Mouse (Mus musculus) kidney, postnatal 0 days (tissue): Measurements from ENCODE around the gene Dennd4b. TPM values are rescaled to one million over a fixed set of nuclear protein-coding genes. Genes with fewer than 3 reads are reported as not detected.
A peak's percentile ranks its signal among the peaks of the same experiment; 100 is the strongest.

Source experiments
- ATAC-seq: fragments of 200-750 bp; cut with Nextera tagmentation; replicated peaks from 2 replicates; pipeline ENCODE4 v1.8.0; 2017; ENCODE audit warnings: low read depth, moderate number of reproducible peaks, moderate TSS enrichment, moderate library complexity; ENCODE audit not compliant: low FRiP score
- DNase-seq: peaks from one replicate; pipeline ENCODE4 v3.0.0-alpha.2; 2016; ENCODE audit warnings: low spot score
- H3K27ac ChIP-seq: fragments of 300-500 bp; sonication (generic); 2 replicates; pipeline ENCODE4 v1.5.1; 2014; ENCODE audit warnings: mild to moderate bottlenecking
- H3K27me3 ChIP-seq: fragments of 300-500 bp; sonication (generic); 2 replicates; pipeline ENCODE4 v1.6.1; 2014; ENCODE audit warnings: low read length, mixed read lengths; ENCODE audit not compliant: insufficient read depth
- H3K36me3 ChIP-seq: fragments of 300-500 bp; sonication (generic); 2 replicates; pipeline ENCODE4 v1.6.1; 2014; ENCODE audit warnings: low read length, mixed read lengths; ENCODE audit not compliant: insufficient read depth
- H3K4me1 ChIP-seq: fragments of 300-500 bp; sonication (generic); replicated peaks from 2 replicates; pipeline ENCODE4 v1.6.1; 2014; ENCODE audit warnings: antibody characterized with exemption, low read length, mixed read lengths; ENCODE audit not compliant: insufficient read depth
- H3K4me2 ChIP-seq: fragments of 300-500 bp; sonication (generic); 2 replicates; pipeline ENCODE4 v1.6.1; 2014; ENCODE audit warnings: mild to moderate bottlenecking, low read length, moderate library complexity, mixed read lengths
- H3K4me3 ChIP-seq: fragments of 300-500 bp; sonication (generic); replicated peaks from 2 replicates; pipeline ENCODE4 v1.5.1; 2014; ENCODE audit warnings: low read depth, low read length
- H3K9ac ChIP-seq: fragments of 300-500 bp; sonication (generic); 2 replicates; pipeline ENCODE4 v1.6.1; 2014; ENCODE audit warnings: low read depth, low read length
- H3K9me3 ChIP-seq: fragments of 300-500 bp; sonication (generic); replicated peaks from 2 replicates; pipeline ENCODE4 v1.6.1; 2016; ENCODE audit warnings: low read length, inconsistent platforms, mixed read lengths
- CTCF ChIP-seq: IDR thresholded peaks from 2 replicates; pipeline ENCODE4 v1.5.1; 2016; ENCODE audit warnings: antibody characterized with exemption, low read depth, mild to moderate bottlenecking, moderate library complexity
- WGBS: fragments of 180-500 bp; shearing (Covaris S2); extraction: QIAGEN DNeasy Blood & Tissue Kit; methylation state at CpG from one replicate; pipeline ENCODE4 v1.1.7; 2014; 5-methylcytosine and 5-hydroxymethylcytosine counted together
- polyA plus RNA-seq: library from polyadenylated mRNA; unstranded; fragments of >200 nt; fragmentation: Nextera tagmentation; extraction: Ambion mirVana; gene quantifications from 2 replicates; pipeline ENCODE4 v1.2.1, GENCODE M21; 2015

The Dennd4b gene
- polyA plus RNA-seq, 1 experiment from 2014 or later: 2.2 TPM

- no peaks in the 10 kb centered on the region for H3K9me3 ChIP-seq
- no peak overlapping the region for H3K4me2 ChIP-seq
- H3K36me3 ChIP-seq: peaks cover 12% of the 10 kb centered on the region
- TF ChIP-seq CTCF: no peak
- WGBS: 50% methylated on average over 3 of the region's 3 CpGs
- H3K27me3 ChIP-seq: no peaks in the 10 kb centered on the region
- DNase-seq (peak; percentile 51), ATAC-seq (0 out of 2 replicates have a peak, but pooled peaks have one; percentile 8)
- no peak overlapping the region for H3K4me3 ChIP-seq
- no peak overlapping the region for H3K9ac ChIP-seq
- H3K27ac ChIP-seq: 0 out of 2 replicates have a peak overlapping the region, but pooled peaks have one; percentile 2
- peaks cover 13% of the 10 kb centered on the region; the same call in 1 of the 2 replicates for H3K4me1 ChIP-seq
Observed at GRCm38 (mm10) chr3:90222941-90223340, 42.0 kb upstream of the Dennd4b start.

GRCm38 (mm10) chr3:90224331-90224730 is 40.7 kb upstream of the Dennd4b start:
- Histone ChIP-seq H3K27ac (no peak overlapping the region), H3K36me3 (peaks cover 12% of the 10 kb centered on the region), H3K9ac (no peak overlapping the region), H3K9me3 (no peaks in the 10 kb centered on the region), H3K27me3 (no peaks in the 10 kb centered on the region), H3K4me1 (peaks cover 13% of the 10 kb centered on the region; the same call in 1 of the 2 replicates), H3K4me3 (no peak overlapping the region), H3K4me2 (no peak overlapping the region)
- ATAC-seq (no peak), DNase-seq (no peak)
- no peak for TF ChIP-seq CTCF
- 85% methylated on average over 10 of the region's 10 CpGs for WGBS

GRCm38 (mm10) chr3:90231075-90231474 is 33.9 kb upstream of the Dennd4b start:
- ATAC-seq: no peak
- Histone ChIP-seq H3K36me3 (peaks cover 5% of the 10 kb centered on the region; the same call in 1 of the 2 replicates), H3K4me1 (no peaks in the 10 kb centered on the region), H3K4me2 (peak overlapping the region; percentile 68), H3K27me3 (no peaks in the 10 kb centered on the region), H3K9me3 (no peaks in the 10 kb centered on the region), H3K27ac (no peak overlapping the region), H3K9ac (peak overlapping the region; percentile 75; the same call in 1 of the 2 replicates), H3K4me3 (peak overlapping the region; percentile 57)
- DNase-seq: no peak
- 12% methylated on average over 8 of the region's 8 CpGs for WGBS
- TF ChIP-seq CTCF: no peak

GRCm38 (mm10) chr3:90231507-90232333 is 33.3 kb upstream of the Dennd4b start, which contains the start of gene Jtb:
Jtb (plus strand) TSS chr3:90231597.
- under 1% methylated on average over 61 of the region's 61 CpGs for WGBS
- peak within 1 kb of the TSS; percentile 68 for H3K4me2 ChIP-seq
- ATAC-seq (peak; percentile 97), DNase-seq (peak; percentile 97)
- H3K27me3 ChIP-seq: no peaks in the 10 kb centered on the region
- H3K9me3 ChIP-seq: no peaks in the 10 kb centered on the region
- no peak for TF ChIP-seq CTCF
- peak within 1 kb of the TSS; percentile 94 for H3K27ac ChIP-seq
- H3K36me3 ChIP-seq: peaks cover 7% of the 10 kb centered on the region; the same call in 1 of the 2 replicates
- peak within 1 kb of the TSS; percentile 57 for H3K4me3 ChIP-seq
- H3K9ac ChIP-seq: peak within 1 kb of the TSS; percentile 75
- no peaks in the 10 kb centered on the region for H3K4me1 ChIP-seq

- H3K4me3 ChIP-seq: no peak overlapping the region
- no peak overlapping the region for H3K27ac ChIP-seq
- no peak for TF ChIP-seq CTCF
- 96% methylated on average over 2 of the region's 2 CpGs for WGBS
- H3K4me2 ChIP-seq: no peak overlapping the region
- DNase-seq (no peak), ATAC-seq (0 out of 2 replicates have a peak, but pooled peaks have one; percentile 51)
- no peaks in the 10 kb centered on the region for H3K9me3 ChIP-seq
- no peak overlapping the region for H3K9ac ChIP-seq
- no peaks in the 10 kb centered on the region for H3K4me1 ChIP-seq
- no peaks in the 10 kb centered on the region for H3K27me3 ChIP-seq
- 0 out of 2 replicates have a peak, but pooled peaks cover 5% of the 10 kb centered on the region for H3K36me3 ChIP-seq
Observed at GRCm38 (mm10) chr3:90241251-90241650, 23.7 kb upstream of the Dennd4b start.

GRCm38 (mm10) chr3:90241669-90242358 is 23.2 kb upstream of the Dennd4b start:
- DNase-seq: no peak
- no peaks in the 10 kb centered on the region for H3K27me3 ChIP-seq
- no peak overlapping the region for H3K27ac ChIP-seq
- H3K9me3 ChIP-seq: no peaks in the 10 kb centered on the region
- H3K9ac ChIP-seq: no peak overlapping the region
- H3K36me3 ChIP-seq: 0 out of 2 replicates have a peak, but pooled peaks cover 2% of the 10 kb centered on the region
- no peaks in the 10 kb centered on the region for H3K4me1 ChIP-seq
- 86% methylated on average over 10 of the region's 10 CpGs for WGBS
- no peak overlapping the region for H3K4me2 ChIP-seq
- no peak for ATAC-seq
- H3K4me3 ChIP-seq: no peak overlapping the region
- TF ChIP-seq CTCF: no peak
